Mouse (Mus musculus): ENCODE measurements at regions not wholly inside any gene's neighbourhood (a gene's known extent, or its start where the extent isn't known, plus 50 kb on each side); places are given as distances from the start of the nearest gene placed in this dataset.

- DNase-seq (ENCODE audit: low spot score in 2 of 2) = no peak
These were observed 236.7 kb upstream of the Wscd1 start for GRCm38 (mm10) chr11:71513067-71513350.

DNA sequence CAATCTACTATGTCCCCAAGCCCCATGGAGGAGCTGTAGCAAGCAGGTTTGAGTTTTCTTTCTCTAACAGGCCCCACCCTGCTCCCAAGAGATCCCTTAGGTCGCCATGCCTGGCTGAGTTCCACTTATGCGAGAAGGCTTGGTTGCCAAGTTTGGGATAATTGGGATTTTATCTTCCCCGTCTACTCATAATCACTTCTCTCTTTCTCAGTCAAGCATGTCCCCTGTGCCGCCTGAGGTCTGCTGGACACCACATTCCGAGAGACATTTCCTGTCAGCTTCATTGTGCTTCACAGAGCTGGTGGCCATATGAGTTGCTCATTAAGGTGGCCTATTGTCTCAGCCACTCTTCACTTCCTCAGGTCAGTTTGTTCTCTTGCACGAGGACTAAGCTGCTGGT, 234.5 kb upstream of the Wscd1 start:
- no peak for DNase-seq (ENCODE audit: low spot score in 2 of 2)

GRCm38 (mm10) chr11:71517377-71517776, 232.3 kb upstream of the Wscd1 start:
- DNase-seq (ENCODE audit: low spot score in 2 of 2) = no peak

DNA sequence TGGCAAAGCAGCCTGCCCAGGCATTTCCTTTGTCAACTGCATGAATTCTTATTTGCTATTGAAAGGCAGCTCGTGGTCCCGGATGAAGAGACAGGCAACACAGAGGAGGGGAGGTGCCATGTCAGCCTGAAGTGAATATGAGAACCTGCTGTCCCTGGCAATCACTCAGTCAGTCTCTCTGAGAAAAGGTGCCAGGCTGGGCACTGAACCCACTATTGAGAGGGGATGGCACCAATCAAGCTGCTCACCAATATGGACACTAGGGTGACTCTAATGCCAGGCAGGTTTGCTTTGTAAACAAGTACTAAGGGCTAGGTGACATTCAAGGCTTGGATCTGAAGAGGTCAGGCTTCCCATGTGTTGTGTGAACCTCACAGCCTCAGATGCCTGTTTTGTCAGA, 222.0 kb upstream of the Wscd1 start:
- DNase-seq (ENCODE audit: low spot score in 2 of 2) = no peak

GRCm38 (mm10) chr11:71528588-71528987, 221.1 kb upstream of the Wscd1 start:
- no peak for DNase-seq (ENCODE audit: low spot score in 2 of 2)

DNA sequence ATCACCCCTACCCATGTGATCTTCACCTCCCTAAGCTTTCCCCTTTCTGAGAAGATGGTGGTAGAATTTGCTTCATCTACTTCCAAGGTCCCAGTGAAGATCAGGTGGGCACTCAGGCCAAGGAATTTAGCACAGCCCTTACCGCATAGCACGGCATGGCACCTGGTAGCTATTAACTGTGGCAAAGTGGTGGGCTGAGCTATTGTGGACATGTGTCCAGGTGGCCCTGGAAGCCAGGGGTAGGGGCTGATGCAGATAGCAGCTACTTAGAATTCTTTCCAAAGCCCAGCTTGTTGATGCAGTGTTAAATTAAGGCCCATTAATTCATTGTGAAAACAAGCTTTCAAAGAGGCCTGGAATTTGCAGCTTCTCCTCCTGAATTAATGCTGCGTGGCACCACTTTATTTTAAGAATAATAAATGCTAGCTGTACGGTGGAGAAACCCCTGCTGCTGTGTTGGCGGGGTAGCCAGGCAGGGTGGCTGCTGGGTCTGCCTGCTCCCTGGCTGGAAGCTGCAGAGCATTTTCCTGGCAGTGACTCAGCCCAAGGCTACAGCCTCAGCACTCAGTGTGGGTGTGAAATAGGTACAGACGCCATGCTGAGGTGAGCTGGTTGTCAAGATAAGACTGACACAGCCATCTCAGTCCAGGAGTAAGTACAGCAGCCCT, 208.4 kb upstream of the Wscd1 start:
- no peak for DNase-seq (ENCODE audit: low spot score in 2 of 2)

DNA sequence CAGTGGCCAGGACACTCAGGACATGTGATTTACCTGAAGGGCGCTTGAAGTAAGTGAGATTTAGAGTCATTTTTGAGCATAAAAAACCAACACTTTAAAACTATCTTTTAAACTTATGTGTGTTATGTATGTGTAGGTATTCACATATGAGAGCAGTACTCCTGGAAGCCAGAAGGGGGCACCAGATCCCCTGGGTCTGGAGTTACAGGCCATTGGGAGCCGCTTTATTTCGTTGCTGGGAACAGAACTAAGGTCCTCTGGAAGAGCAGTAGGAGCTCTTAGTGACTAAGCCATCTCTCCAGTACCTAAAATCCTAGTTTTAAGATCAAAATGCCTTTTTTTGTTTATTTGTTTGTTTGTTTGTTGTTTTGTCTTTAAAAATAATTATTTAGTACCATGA, 192.3 kb upstream of the Wscd1 start:
- peak in 1 of 2 experiments; percentile 7 for DNase-seq (ENCODE audit: low spot score in 2 of 2)

DNA sequence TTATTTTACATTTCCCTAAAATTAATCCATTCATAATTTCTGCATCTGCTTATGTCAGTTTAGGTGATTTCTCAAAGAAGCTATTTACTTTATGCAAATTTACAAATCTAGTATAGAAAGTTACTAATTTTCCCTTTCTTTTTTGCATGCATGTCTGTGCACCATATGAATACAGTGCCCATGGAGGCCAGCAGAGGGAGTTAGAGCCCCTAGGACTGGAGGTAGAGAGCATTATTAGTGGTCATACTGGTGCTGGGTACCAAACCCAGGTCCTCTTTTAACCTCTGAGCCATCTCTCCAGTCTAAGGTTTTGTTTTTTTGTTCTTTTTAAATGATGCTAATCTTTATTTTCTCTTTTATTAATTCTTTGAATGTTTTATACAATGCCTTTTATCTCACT, 184.9 kb upstream of the Wscd1 start:
- no peak for DNase-seq (ENCODE audit: low spot score in 2 of 2)

GRCm38 (mm10) chr11:71576801-71577200, 172.9 kb upstream of the Wscd1 start:
- DNase-seq (ENCODE audit: low spot score in 2 of 2) = no peak

DNA sequence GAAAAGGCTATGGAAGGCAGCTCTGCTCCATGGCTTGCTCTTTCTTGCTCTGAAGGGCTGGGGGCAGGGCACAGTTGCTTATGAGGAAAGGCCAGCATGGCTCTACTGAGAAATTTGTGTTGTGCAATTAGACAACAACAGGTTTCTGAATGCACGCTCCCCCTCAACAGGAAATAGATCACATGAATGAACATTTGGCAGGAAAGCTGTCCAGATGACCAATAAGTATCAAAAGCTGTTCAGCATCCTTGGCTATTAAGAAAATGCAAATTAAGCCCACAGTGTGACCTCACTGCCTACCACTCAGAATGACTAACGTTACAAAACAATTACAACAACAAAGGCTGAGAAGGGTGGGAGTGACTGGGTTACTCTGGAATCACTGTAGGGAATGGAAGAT, 167.9 kb upstream of the Wscd1 start:
- no peak for DNase-seq (ENCODE audit: low spot score in 2 of 2)

GRCm38 (mm10) chr11:71591014-71591413, 158.7 kb upstream of the Wscd1 start:
- no peak for DNase-seq (ENCODE audit: low spot score in 2 of 2)

DNA sequence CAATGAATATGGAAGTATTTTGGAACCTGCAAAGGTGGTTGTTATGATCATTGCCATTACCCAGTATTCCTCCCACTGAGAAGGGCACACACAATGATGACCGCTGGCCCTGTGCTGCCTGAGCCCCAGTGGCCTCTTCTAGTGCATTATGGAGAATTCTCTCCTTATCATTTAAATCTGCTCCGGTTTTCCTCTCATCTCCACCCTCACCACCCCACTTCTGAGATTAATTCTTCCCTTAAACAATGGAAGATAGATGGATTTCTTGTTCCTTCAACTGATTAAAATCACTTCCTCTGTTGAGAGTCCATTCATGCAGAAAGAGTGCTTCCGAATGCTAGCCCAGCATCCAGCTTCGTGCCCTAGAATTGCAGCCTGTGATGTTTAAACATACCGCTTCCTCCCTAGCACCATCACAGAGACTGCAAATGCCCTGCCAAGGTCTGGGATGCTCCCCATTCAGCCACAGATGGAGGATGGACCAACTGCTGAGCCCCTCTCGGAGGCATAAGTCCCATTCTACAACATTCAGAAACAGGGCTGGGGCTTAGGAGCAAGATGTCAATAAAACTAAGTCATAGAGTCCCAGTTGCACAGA, 155.4 kb upstream of the Wscd1 start:
- DNase-seq (ENCODE audit: low spot score in 2 of 2) = no peak

- no peak for DNase-seq (ENCODE audit: low spot score in 2 of 2)
These were observed 152.0 kb upstream of the Wscd1 start for GRCm38 (mm10) chr11:71597709-71598108.

GRCm38 (mm10) chr11:71610782-71611181, 138.9 kb upstream of the Wscd1 start:
- no peak for DNase-seq (ENCODE audit: low spot score in 2 of 2)

- no peak for DNase-seq (ENCODE audit: low spot score in 2 of 2)
These were observed 134.2 kb upstream of the Wscd1 start for GRCm38 (mm10) chr11:71615526-71615925.

DNA sequence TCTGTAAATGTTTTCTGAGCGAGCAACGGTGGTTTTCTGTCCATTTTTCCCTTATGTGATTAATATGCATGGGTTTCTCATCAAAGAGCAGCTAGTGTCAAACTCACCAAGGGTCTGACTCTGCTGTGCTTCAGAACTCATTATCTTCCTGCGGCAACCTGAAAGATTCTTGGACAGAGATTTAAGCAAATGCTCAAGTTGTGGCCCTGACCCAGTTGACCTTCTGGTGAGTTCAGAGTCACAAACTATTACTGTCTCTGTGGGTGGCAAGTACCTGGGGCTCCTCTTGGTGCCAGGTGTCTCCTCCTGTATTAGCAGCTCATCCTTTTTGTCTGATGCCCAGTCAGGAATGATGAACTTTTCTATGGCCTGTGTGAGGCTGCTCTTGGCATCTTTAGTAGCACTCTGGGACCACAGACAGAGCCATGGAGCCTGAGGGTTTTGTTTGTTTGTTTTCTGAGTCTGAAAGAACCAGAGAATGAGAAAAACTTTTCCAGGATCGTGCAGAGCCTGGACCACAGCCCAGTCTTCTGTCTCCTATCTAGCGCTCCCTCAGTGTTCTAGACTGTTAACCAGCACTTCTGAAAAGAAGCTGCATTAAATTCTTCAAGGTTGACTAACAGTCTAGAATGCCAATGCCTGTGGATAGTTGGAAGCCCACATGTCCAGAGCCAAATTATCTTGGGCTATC, 124.1 kb upstream of the Wscd1 start:
- DNase-seq (ENCODE audit: low spot score in 2 of 2) = no peak

DNA sequence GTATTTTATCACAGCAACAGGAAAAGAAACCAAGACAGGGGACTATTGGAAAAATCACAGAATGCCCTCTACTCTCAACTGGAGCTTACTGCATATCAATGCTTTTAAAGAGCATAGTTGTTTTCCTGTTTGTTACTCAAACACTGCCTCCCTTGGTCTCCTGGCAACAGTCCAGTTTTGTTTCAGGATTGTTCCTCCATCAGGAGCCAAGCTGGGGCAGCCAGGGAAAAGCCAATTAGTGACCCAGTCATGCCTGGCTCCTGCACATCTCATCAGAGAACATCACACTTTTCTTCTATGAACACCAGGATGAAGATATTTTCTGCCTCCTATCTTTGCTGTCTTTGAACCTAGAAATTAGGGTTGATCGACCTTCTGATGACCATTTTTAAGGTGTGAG, 113.6 kb upstream of the Wscd1 start:
- no peak for DNase-seq (ENCODE audit: low spot score in 2 of 2)

- DNase-seq (ENCODE audit: low spot score in 2 of 2) = no peak
These were observed 112.9 kb upstream of the Wscd1 start for GRCm38 (mm10) chr11:71636785-71637184.

- DNase-seq (ENCODE audit: low spot score in 2 of 2) = no peak
These were observed 106.8 kb upstream of the Wscd1 start for GRCm38 (mm10) chr11:71642886-71643285.

DNA sequence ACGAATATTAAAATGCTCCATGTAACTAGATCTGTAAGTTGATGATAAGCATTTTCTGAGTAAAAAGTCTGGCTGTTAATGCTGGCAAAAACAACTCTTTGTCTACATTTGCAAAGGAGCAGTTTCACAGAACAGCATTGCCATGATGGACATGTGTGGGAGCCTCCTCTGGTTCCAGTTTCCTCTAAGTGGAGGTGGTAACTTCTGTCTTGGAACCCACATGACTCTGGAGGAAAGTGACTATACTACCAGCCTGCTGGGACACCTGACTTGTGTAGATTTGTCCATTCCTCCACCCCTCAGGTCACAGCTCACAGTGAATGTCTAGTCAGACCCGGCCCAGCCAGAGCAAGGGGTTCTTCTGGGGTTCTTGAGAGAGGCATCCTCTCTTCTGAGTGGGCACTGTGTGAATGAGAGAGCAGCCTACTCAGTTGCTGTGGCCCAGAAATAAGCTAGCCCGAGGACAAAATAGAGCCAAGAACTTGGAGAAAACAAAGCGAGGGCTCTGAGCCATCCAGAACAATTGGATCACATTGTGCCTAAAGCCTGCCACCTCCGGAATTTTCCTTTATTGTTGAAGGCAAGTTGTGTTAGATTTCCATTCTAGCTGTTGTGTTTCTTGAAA, 97.9 kb upstream of the Wscd1 start:
- DNase-seq (ENCODE audit: low spot score in 2 of 2) = no peak

- no peak for DNase-seq (ENCODE audit: low spot score in 2 of 2)
These were observed 97.3 kb upstream of the Wscd1 start for GRCm38 (mm10) chr11:71652381-71652775.

DNA sequence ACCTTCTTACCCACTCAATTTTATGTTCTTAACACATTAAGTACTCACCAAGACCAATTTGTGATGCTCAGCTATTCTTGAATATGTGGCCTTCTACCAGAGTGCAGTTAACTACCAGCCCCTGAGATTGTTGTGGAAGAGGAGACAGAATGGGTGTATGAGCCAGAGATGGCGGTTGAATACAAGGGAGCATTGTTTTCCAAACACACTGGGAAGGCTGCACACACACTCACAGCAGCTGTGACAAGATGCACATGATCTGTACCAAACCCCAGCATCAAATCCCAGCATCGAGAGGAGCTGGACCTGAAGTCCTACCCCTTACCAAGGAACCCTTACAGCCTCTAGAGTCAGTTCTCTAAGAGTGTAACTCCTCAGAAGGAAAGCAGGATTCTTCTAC, 91.4 kb upstream of the Wscd1 start:
- DNase-seq (ENCODE audit: low spot score in 2 of 2) = no peak
